Mouse (Mus musculus) forebrain, postnatal 0 days (tissue): ENCODE measurements around the gene Mgst2. TPM values are rescaled to one million over a fixed set of nuclear protein-coding genes. Genes with fewer than 3 reads are reported as not detected.
A peak's percentile ranks its signal among the peaks of the same experiment; 100 is the strongest.

Source experiments
- ATAC-seq: fragments of 200-750 bp; cut with Nextera tagmentation; 2 replicates; pipeline ENCODE4 v1.8.0; 2017; ENCODE audit warnings: mild to moderate bottlenecking, moderate library complexity
- DNase-seq: peaks from one replicate; pipeline ENCODE4 v3.0.0-alpha.2; 2015
- H3K27ac ChIP-seq: fragments of 300-500 bp; sonication (generic); 2 replicates; pipeline ENCODE4 v1.5.1; 2014; ENCODE audit warnings: low read depth, mild to moderate bottlenecking, antibody characterized with exemption, low read length, moderate library complexity, mixed read lengths
- H3K27me3 ChIP-seq: fragments of 300-500 bp; sonication (generic); 2 replicates; pipeline ENCODE4 v1.6.1; 2014; ENCODE audit warnings: mild to moderate bottlenecking, low read length, mixed read lengths; ENCODE audit not compliant: insufficient read depth
- H3K36me3 ChIP-seq: fragments of 300-500 bp; sonication (generic); 2 replicates; pipeline ENCODE4 v1.6.1; 2014; ENCODE audit warnings: mild to moderate bottlenecking, moderate library complexity; ENCODE audit not compliant: insufficient read depth
- H3K4me1 ChIP-seq: fragments of 300-500 bp; sonication (generic); 2 replicates; pipeline ENCODE4 v1.6.1; 2014; ENCODE audit warnings: antibody characterized with exemption; ENCODE audit not compliant: insufficient read depth
- H3K4me2 ChIP-seq: fragments of 300-500 bp; sonication (generic); 2 replicates; pipeline ENCODE4 v1.6.1; 2014; ENCODE audit warnings: low read depth, mild to moderate bottlenecking, moderate library complexity
- H3K4me3 ChIP-seq: fragments of 300-500 bp; sonication (generic); 2 replicates; pipeline ENCODE4 v1.5.1; 2014; ENCODE audit warnings: low read depth, low read length, mixed read lengths
- H3K9ac ChIP-seq: fragments of 300-500 bp; sonication (generic); 2 replicates; pipeline ENCODE4 v1.6.1; 2014; ENCODE audit warnings: mild to moderate bottlenecking
- H3K9me3 ChIP-seq: fragments of 300-500 bp; sonication (generic); 2 replicates; pipeline ENCODE4 v1.6.1; 2016; ENCODE audit warnings: low read length
- CTCF ChIP-seq: sonication (generic); IDR thresholded peaks from 2 replicates; pipeline ENCODE4 v1.5.1; 2016; ENCODE audit warnings: antibody characterized with exemption, control low read depth, low read depth
- WGBS: fragments of 180-500 bp; shearing (Covaris S2); extraction: QIAGEN DNeasy Blood & Tissue Kit; methylation state at CpG from one replicate; pipeline ENCODE4 v1.1.7; 2014; 5-methylcytosine and 5-hydroxymethylcytosine counted together
- polyA plus RNA-seq: library from polyadenylated mRNA; unstranded; fragments of >200 nt; fragmentation: Nextera tagmentation; extraction: Ambion mirVana; gene quantifications from 2 replicates; pipeline ENCODE4 v1.2.1, GENCODE M21; 2015
- total RNA-seq: library from RNA; depleted of rRNA; stranded (reverse); fragments of >200 nt; gene quantifications from 2 replicates; pipeline ENCODE4 v1.2.3, GENCODE M21; 2014; rRNA removed

The Mgst2 gene
- total and polyA plus RNA-seq, 2 experiments from 2014 or later, result 0.94 TPM; not detected in 1

- peak overlapping the region; percentile 67; the same call in 1 of the 2 replicates for H3K27ac ChIP-seq
- TF ChIP-seq CTCF, result peak; percentile 29
- no peaks in the 10 kb centered on the region for H3K27me3 ChIP-seq
- H3K9ac ChIP-seq, result no peak overlapping the region
- no peaks in the 10 kb centered on the region for H3K36me3 ChIP-seq
- peaks cover 18% of the 10 kb centered on the region for H3K4me1 ChIP-seq
- no peak overlapping the region for H3K4me2 ChIP-seq
- H3K4me3 ChIP-seq, result no peak overlapping the region
- DNase-seq (peak; percentile 58), ATAC-seq (peak; percentile 80)
- H3K9me3 ChIP-seq, result no peaks in the 10 kb centered on the region
- 44% methylated on average over 14 of the region's 14 CpGs for WGBS
Observed at GRCm38 (mm10) chr3:51729109-51729918, 69.2 kb downstream of the Mgst2 start.

- peaks cover 18% of the 10 kb centered on the region for H3K4me1 ChIP-seq
- H3K9me3 ChIP-seq, result no peaks in the 10 kb centered on the region
- no peak overlapping the region for H3K4me2 ChIP-seq
- TF ChIP-seq CTCF, result no peak
- H3K27me3 ChIP-seq, result no peaks in the 10 kb centered on the region
- no peak overlapping the region for H3K9ac ChIP-seq
- ATAC-seq (no peak), DNase-seq (no peak)
- no peaks in the 10 kb centered on the region for H3K36me3 ChIP-seq
- H3K27ac ChIP-seq, result no peak overlapping the region
- no peak overlapping the region for H3K4me3 ChIP-seq
- WGBS, result 88% methylated on average over 7 of the region's 7 CpGs
Observed at GRCm38 (mm10) chr3:51730662-51731061, 70.5 kb downstream of the Mgst2 start.

- TF ChIP-seq CTCF, result no peak
- Histone ChIP-seq H3K4me2 (no peak overlapping the region), H3K27ac (no peak overlapping the region), H3K4me1 (peaks cover 18% of the 10 kb centered on the region), H3K36me3 (no peaks in the 10 kb centered on the region), H3K9ac (no peak overlapping the region), H3K4me3 (no peak overlapping the region), H3K27me3 (no peaks in the 10 kb centered on the region), H3K9me3 (no peaks in the 10 kb centered on the region)
- WGBS, result 79% methylated on average over 16 of the region's 16 CpGs
- DNase-seq (no peak), ATAC-seq (no peak)
Observed at GRCm38 (mm10) chr3:51731949-51732636, 71.9 kb downstream of the Mgst2 start.

Other genes with a start within 250 kb of the Mgst2 start
- gene Naa15, start 245.2 kb upstream of the Mgst2 start, total RNA-seq, result 28.3 and 36.9 TPM in 2 replicates
- gene Naa15, start 245.2 kb upstream of the Mgst2 start, polyA plus RNA-seq, result 21.4 and 29.7 TPM in 2 replicates
- gene Rab33b, start 176.4 kb upstream of the Mgst2 start, total RNA-seq, result 41.0 and 47.9 TPM in 2 replicates
- gene Rab33b, start 176.4 kb upstream of the Mgst2 start, polyA plus RNA-seq, result 31.3 and 32.8 TPM in 2 replicates
- 15.2 and 22.8 TPM in 2 replicates for gene Setd7, start 99.5 kb upstream of the Mgst2 start, total RNA-seq
- gene Setd7, start 99.5 kb upstream of the Mgst2 start, polyA plus RNA-seq, result 0.92 and 2.1 TPM in 2 replicates